Mouse (Mus musculus) adrenal gland, postnatal 10 days (tissue): ENCODE measurements around the gene Plekho2. TPM values are rescaled to one million over a fixed set of nuclear protein-coding genes. Genes with fewer than 3 reads are reported as not detected.

Experiments
- DNase-seq: peaks from one replicate; pipeline ENCODE4 v3.0.0; 2021; ENCODE audit warnings: mixed read lengths
- long read RNA-seq, 2 experiments: library from polyadenylated mRNA; stranded (forward); transcript quantifications; one replicate each; pipeline ENCODE4 v2.0.0; 2021
- total RNA-seq, 2 experiments: library from RNA; stranded (reverse); gene quantifications; 2 replicates each; pipeline ENCODE4 v1.2.3; 2021

The Plekho2 gene
- 10 to 100 TPM; 32.5 to 37.8 TPM for total RNA-seq
- long read RNA-seq, experiment 1, transcript Plekho2-201 (6 exons, 3,273 nt), result major isoform, 7 of 18 reads
- long read RNA-seq, experiment 1, partial matches to known transcripts, result 1 of 18 reads
- long read RNA-seq, experiment 1, other reads (novel, unspliced or antisense), result 10 of 18 reads
- long read RNA-seq, experiment 2, transcript Plekho2-201 (6 exons, 3,273 nt), result major isoform, 14 of 19 reads
- long read RNA-seq, experiment 2, partial matches to known transcripts, result 0 of 19 reads
- long read RNA-seq, experiment 2, other reads (novel, unspliced or antisense), result 5 of 19 reads

DNA sequence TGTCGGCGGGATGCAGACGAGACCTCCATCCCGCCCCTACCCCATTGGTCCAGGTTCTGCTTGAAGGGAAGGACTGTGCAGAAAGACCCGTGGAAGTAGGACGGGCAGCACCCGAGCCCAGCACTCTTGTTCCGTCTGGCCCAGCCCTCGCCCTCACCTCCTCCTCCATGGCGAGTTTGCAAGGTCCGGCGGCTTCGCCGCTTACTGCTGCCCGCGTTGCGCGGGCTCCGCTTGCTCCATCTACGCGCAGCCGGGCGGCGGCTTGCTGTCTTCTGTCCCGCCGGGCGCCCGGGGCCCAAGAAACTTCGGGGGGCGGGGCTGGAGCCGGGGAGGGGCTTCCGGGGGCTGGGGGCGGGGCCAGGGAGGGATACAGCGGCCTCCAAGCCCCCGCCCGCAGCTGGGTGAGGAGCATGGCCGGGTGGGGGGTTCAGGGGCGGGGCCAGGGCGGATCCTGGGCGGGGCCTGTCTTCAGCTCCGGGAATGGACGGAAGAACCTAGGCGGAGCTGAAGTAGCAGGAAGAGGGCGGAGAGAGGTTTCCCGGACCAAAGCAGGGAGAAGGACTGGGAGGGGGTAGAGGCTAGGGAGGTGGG, at the start of gene Plekho2:
Gene Plekho2, minus strand, starts transcription at position 260 of the 591 bp plus-strand sequence.
- peak; percentile 97 for DNase-seq

DNA sequence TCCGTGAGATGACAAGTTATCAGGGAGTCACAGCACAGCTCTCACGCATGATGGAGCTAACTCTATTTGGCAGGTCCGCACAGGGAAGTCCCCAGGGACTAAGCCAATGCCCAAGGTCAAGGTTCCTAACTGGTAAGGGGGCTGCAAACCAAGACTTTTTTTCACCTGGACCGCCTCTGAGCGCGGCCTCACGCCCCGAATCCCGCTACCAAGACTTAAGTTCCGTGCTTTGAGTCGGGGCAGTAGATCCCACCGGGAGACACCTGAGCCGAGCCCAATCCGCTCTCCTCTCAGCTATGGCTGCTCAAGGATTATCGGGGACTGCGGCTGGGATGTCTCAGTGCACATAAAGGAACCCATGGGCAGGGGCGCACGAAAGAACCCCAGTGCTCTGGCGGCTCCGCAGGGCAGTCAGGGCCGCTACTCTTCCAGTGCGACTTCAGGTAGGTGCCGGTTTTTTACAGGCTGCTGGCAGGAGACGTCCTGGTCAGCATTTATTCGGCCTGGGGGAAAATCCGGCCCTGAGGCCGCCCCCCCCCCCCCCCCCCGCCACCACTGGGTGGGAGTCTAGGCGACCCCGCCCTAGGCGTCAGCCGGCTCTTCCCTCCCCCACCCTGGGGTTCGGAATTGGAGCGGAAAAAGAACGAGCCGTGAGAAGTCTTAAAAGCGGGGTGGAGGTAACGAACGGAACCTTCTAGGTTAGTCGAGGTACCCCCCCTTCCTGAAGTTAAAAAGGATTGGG, 49.4 kb upstream of the Plekho2 start, which contains the start of gene Rbpms2:
Gene Rbpms2, plus strand, starts transcription at position 624 of the 742 bp plus-strand sequence.
- peak; percentile 72 for DNase-seq

DNA sequence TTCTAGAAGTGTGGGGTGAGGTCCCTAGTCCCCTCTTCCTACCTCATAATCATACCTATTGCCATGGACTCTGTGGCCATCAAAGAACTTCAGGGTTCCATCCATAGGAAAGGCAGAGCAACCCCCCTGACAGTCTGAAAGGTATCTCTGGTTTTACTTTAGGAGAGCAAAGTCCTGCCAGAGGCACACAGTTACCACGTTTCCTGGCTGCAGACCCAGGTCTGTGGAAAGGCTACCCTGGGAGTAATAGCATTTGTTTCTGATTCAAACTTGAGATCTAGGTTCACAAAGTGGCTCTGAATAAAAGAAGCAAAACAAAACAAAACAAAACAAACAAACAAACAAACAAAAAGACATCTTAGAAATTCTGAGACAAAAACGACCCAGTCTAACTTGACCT, 44.4 kb upstream of the Plekho2 start:
- DNase-seq, result no peak

DNA sequence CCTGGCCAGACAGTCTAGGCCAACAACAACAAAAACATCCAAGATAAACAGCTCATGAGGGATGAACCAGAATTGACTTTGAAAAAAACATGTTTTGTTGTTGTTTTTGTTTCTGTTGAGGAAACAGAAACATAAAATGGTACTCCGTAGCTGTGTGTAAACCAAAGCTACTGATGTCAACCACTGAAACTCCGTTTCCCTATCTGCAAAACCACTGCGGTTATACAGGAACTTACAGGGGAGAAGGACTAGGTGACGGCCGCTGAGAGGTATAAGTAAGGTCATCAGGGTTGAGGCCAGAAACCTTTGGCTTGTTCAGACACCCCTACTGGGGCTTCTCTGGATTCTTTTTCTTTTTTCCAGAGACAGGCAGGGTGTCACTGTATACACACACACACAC, 43.0 kb upstream of the Plekho2 start:
- DNase-seq, result no peak

DNA sequence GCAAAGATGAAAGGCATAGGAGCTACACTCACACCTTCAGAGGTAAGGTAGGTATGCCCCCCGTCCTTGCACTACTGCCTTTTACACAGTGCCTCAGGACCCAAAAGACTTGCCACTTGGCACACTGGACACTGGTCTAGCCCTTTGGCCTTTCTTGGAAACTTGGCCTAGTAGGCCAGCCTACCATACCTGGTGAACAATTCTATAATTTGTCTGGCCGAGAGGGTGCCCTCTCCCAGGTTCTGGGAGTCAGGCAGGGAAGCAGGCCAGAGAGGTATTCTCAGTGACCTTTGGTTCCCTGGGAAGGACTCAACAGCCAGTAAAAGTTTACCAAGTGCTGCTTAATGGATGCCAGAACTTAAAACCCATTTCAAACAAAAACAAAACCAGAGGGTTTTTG, 41.8 kb upstream of the Plekho2 start:
- no peak for DNase-seq

DNA sequence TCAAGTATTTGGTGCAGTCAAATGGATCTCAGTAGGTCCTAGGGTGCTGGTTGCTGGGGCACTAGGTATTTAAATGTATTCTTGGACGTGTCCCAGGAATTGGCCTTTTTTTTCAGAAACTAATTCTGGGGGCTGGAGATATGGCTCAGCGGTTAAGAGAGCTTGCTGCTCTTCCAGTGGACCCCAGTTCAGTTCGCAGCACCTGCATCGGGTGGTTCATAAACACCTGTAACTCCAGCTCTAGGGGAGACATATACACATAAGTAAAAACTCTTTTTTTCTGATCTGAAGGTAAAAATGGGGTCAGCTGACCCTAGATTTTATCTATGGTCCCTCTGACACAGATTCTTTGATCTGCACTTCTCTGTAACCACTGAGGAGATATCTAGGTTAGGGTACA, 41.4 kb upstream of the Plekho2 start:
- no peak for DNase-seq

DNA sequence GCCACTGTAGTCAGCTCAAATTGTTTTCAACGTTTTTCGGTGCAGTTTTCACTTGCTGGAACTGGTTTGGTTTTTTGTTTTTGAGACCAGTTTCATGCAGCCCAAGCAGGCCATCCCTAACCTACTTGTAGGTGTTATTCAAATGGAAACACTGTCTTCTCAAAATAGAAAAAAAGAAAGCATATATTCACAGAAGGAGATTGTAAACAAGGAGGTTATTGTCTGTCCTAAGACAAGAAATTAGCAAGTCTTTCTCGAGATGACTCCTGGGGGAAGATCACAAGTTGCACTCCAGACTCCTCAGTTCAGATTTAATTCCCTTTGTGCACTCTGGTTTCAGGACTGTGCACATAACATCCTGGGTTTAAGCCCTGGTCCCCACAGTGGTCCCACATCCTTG, 39.5 kb upstream of the Plekho2 start:
- DNase-seq, result no peak

DNA sequence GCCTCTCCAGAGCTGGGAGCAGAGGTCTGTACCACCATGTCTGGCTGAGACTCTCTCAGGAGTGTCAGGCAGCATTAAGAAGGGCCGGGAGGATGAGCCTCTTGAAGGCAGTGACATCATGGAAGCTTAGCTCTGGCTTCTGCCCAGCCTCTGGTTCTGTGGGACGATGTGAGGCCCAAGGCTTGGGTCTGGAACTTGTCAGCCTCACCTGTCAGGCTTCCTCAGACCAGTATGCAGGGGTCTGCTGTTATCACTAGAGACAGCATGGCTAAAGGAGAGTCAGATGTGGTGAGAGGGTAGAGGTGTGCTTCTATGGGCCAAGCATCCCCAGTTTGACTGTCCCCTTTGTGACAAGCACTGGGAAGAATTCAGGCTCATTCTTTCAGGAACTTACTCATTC, 33.3 kb upstream of the Plekho2 start:
- DNase-seq, result no peak

DNA sequence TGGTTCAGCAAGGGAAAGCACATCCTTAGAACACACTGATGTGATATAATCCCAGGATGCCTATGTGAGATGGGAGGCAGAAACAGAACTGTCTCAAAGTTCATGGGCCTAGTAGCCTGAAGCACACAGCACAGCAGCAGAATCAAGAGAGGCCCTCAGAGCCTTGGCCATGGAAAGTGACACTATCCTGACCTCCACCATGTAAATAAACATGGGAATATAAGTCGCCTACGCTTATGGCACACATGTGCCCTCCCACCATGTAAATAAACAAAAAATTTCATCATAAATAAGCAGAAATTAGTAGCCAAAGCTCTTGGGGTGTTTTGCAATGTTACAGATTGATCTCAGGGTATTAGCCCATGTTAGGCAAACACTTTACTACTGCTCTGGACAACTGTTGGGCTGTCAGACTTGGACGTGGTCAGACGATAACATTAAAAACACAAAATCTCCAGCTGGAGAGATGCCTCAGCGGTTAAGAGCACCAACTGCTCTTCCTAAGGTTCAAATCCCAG, 32.2 kb upstream of the Plekho2 start:
- no peak for DNase-seq

DNA sequence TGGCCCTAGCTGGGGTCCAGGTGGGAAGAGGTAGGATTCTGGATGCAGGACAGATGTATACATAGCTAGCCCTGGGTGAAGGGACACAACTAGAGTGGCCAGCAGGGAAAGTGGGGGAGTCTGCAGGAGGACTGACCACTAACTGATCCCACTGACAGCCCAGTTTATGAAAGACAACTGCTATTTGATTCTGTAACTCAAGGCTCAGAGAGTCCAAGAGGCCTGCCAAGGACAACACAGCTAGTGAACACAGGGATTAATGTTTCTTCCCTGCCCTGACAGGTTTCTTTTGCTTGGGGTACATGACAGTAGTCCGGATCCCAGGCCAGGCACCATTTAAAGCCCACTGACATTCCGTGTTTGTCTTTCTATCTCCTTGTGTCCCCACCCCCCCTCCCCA, 27.3 kb upstream of the Plekho2 start:
- no peak for DNase-seq

DNA sequence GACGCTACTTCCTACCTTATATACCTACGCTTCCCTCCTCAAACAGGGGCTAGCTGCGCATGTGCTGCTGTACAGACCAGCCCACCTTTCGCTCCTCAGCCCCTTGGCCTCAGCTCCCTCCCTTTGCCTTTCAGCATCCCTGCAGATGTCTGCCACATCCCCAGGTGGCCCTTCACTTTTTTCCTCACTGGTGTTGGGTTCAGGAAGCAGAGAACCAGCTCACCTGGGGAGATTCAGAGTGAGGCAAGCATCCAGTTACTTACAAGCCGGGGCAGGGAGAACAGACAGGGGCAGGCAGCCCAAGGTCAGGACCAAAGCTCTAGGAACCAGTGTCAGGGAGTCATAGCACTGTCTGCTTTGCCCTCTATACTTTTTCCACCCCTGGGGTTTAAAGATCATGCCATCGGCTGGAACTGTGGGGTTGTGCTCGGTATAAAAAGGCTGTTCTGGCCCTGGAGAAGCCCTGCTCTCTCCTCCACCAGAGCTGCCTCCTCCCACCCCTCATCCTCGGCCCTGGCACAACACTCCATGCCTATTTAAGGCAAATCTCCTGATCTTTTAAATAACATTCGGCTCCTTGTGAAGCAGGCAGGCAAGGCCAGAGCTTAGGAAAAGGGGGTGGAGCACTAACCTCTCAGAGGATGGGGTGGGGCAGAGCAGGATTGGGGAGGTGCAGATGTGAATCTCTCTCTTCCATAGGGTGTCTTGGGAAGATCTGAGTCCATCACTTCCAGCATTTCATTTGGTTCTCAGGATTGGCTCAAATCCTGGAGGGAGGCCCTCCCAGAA, 26.7 kb upstream of the Plekho2 start:
- peak; percentile 24 for DNase-seq

DNA sequence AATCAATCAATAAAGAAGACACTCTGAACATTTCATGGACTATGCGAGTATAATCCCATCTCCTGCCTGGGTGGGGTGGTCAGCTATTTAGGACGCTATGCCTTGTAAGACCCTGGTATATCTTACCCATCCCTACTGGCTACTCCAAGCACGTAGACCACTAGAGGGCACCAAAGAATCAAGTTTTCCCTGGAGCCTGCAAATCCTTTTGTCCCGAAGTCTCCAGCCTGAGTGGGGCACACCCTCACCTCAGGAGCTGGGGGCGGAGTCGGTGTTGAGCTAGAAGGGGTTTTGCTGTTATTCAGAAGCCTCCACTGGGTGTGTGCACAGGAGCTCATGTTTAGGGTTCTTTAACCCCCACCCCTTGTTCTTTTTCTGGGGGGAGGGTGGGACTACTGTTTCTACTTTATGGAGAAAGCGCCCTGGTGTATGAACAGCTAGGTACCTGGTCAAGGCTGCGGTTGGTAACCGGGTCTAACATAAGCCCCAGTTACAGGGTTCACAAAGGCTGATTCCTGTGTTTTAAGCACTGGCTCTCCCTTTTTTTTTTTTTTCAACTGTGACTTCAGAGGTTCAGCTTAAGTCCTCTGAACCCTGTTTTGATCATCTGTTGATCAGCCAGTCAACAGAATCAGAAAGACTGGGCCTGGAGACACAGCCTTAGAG, 25.8 kb upstream of the Plekho2 start:
- peak; percentile 75 for DNase-seq

DNA sequence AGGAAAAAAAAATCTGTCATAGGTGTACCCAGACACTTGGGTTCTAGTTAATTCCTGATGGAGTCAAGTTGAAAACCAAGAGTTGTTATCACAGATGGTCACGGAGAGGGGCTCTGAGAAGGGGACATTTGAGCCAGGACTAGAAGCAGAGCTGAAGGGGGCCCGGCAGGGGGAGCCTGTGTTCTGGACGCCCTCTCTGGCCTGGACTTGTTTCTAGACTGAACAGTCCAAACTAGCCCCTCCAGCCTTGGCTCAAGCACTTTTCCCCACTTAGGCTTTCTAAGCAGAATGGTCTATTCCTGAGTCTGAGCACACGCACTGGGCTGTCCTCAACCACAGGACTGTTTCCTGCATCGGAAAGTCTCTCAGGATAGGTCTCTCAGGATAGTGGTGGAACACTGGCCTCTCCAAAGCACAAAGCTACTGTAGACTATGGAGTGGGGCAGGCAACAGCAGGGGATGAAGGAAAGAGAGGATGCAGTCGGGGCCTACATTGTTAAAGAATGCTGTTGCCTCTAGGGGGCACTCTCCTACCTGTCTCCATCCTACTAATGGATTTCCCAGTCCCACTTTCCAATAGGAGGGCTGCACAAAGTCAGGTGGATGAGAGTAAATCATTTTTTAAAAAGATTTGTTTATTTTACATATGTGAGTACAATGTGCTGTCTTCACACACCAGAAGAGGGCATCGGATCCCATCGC, 23.7 kb upstream of the Plekho2 start:
- DNase-seq, result peak; percentile 31

DNA sequence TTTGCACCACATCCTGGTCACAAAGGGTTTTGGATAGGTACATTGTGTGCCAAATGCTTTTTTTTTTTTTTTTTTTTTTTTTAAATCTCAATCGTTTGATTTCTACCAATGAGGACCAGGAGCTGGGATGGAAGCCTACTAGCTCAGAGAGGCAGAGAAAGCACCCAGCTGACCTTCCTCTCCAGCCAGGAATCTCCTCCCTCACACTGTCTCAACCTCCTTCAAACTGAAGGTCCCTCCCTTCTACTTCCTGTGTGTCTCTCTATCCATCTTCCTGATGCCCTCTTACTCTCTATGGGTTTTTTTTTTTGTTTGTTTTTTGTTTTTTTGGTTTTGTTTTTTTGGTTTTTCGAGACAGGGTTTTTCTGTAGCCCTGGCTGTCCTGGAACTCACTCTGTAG, 21.1 kb upstream of the Plekho2 start:
- DNase-seq, result no peak

DNA sequence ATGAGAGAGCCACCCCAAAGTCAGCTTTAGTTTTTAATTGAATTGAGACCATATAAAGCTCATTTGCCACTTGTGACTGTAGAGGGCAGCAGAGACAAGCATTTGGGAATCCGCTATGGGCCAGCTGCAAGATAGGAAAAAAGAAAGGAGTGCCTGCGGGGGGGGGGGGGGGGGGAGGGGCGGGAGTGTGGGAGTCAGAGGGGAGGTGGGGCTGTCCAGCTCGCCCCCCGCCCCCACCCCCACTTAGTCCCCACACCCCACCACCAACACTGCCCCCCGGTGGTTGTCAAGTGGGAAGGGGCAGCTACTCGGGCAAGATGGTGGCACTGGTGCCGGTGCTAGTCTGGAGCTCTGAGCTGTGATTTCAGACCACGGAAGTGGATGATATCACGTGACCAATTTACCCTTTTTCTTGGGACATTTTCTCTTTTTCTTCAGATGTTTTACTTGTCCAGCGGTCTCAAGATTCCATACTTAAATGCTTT, 19.0 kb upstream of the Plekho2 start:
- DNase-seq, result peak; percentile 76

DNA sequence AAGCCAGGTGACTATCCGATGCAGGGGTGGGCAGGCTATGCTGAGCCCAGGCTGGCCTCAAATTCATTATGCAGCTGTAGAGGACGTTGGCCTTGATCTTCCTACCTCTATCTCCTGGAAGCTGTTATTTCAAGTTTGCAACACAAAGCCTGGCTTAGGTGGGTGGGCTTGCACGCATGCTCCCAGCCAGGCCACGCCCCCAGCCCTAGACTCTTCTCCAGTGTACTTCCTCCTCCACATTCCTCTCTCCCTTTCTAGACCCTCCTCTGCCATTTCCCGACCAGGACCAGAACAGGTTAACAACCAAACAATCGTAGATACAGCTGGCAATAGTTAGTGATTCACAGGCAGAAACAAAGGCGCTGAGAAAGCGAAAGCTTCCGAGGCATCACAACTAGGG, 13.8 kb upstream of the Plekho2 start:
- DNase-seq, result no peak

DNA sequence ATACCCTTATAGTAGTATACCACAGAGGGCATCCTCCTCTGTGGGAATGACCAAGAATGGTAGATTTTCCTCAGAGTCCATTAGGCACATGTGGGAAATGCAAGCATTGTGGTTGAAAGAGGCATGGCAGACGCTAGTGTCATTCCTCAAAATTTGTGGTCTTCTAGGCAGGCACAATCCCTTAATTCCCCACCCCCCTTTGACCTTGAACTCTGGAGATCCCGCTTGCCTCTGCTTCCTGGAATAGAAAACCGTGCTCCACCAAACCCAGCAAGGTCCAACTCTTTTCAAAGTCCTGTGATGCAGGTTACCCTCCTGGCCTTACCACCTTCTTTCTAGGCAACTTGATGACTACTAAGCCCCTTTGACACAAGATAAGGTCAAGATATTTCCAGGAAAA, 12.9 kb upstream of the Plekho2 start:
- no peak for DNase-seq

DNA sequence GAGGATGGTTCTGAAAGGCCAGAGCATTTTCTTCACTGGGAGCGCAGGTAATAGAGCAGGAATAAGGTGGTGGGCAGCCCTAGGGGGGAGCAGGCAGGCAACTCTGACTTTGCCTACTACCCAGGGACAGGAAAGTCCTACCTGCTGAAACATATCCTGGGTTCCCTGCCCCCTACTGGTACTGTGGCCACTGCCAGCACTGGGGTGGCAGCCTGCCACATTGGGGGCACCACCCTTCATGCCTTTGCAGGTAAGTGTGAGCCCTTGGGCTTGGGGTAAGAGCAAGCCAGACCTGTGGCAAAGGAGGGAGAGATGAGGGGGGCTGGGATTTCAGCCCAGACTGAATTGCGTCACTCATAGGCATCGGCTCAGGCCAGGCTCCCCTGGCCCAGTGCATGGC, 9.3 kb upstream of the Plekho2 start:
- no peak for DNase-seq

DNA sequence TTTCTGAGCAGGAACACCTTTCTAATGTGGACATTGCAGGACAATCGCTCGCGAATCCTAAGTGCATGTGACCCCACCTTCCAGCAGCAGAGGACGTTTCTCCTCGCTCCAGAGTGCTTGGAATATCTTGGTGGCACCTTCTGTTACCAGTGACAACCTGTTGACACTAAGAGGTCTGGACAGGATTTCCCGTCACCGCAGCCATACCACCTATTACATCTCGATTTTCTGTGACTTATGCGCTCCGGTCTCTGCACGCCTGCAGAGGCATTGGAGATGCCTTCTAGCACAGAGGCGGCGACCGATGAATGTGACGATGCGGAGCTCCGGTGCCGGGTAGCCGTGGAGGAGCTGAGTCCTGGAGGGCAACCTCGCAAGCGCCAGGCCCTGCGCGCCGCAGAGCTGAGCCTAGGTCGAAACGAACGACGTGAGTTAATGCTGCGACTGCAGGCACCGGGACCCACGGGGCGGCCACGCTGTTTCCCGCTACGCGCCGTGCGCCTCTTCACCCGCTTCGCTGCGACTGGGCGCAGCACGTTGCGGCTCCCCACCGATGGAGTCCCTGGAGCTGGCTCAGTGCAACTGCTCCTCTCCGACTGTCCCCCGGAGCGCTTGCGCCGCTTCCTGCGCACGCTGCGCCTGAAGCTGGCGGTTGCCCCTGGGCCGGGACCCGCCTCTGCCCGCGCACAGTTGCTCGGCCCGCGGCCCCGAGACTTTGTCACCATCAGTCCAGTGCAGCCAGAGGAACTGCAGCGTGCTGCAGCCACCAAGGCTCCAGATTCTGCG, 7.9 kb upstream of the Plekho2 start:
- DNase-seq, result peak; percentile 53

DNA sequence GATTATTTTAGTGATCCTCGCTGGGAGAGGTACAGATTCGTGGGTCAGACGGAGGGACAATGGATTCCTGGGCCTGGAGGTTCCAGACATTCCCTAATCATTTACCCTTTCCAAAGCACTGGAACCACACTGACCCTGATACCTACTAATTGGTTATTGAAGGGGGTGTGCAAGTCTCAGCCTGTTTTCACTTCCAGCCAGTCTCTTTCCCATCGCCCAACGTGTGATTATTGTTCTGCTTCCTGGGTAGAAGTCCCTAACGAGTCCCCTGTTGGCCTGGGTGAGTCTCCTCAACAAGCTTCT, 7.4 kb upstream of the Plekho2 start:
- DNase-seq, result no peak
